Mouse (Mus musculus) heart, postnatal 0 days (tissue): ENCODE data around the gene Hacd2. TPM values are rescaled to one million over a fixed set of nuclear protein-coding genes. Genes with fewer than 3 reads are reported as not detected.

Source experiments
- ATAC-seq: fragments of 200-750 bp; cut with Nextera tagmentation; 2 replicates; pipeline ENCODE4 v1.8.0; 2017; ENCODE audit warnings: low read depth, moderate number of reproducible peaks, moderate library complexity; ENCODE audit not compliant: insufficient read depth
- DNase-seq: peaks from one replicate; pipeline ENCODE4 v3.0.0-alpha.2; 2016; ENCODE audit warnings: low spot score
- H3K27ac ChIP-seq: fragments of 300-500 bp; sonication (generic); 2 replicates; pipeline ENCODE4 v1.5.1; 2014; ENCODE audit warnings: low read depth, mild to moderate bottlenecking
- H3K27me3 ChIP-seq: fragments of 300-500 bp; sonication (generic); 2 replicates; pipeline ENCODE4 v1.6.1; 2014; ENCODE audit warnings: low read length, mixed read lengths; ENCODE audit not compliant: control insufficient read depth, insufficient read depth
- H3K36me3 ChIP-seq: fragments of 300-500 bp; sonication (generic); replicated peaks from 2 replicates; pipeline ENCODE4 v1.6.1; 2014; ENCODE audit warnings: low read length, mixed read lengths; ENCODE audit not compliant: control insufficient read depth, insufficient read depth
- H3K4me1 ChIP-seq: fragments of 300-500 bp; sonication (generic); 2 replicates; pipeline ENCODE4 v1.6.1; 2014; ENCODE audit warnings: antibody characterized with exemption; ENCODE audit not compliant: control insufficient read depth, insufficient read depth
- H3K4me2 ChIP-seq: fragments of 300-500 bp; sonication (generic); 2 replicates; pipeline ENCODE4 v1.6.1; 2014; ENCODE audit warnings: low read depth, mild to moderate bottlenecking, low read length, moderate library complexity
- H3K4me3 ChIP-seq: fragments of 300-500 bp; sonication (generic); 2 replicates; pipeline ENCODE4 v1.5.1; 2014; ENCODE audit warnings: low read depth, low read length
- H3K9ac ChIP-seq: fragments of 300-500 bp; sonication (generic); replicated peaks from 2 replicates; pipeline ENCODE4 v1.6.1; 2014; ENCODE audit warnings: low read depth, low read length, mixed read lengths
- H3K9me3 ChIP-seq: fragments of 300-500 bp; sonication (generic); replicated peaks from 2 replicates; pipeline ENCODE4 v1.6.1; 2016; ENCODE audit warnings: low read length; ENCODE audit not compliant: control insufficient read depth
- CTCF ChIP-seq: IDR thresholded peaks from 2 replicates; pipeline ENCODE4 v1.5.1; 2016; ENCODE audit warnings: antibody characterized with exemption, control low read depth, low read depth
- EP300 ChIP-seq: IDR thresholded peaks from 2 replicates; pipeline ENCODE4 v1.6.1; 2016; ENCODE audit warnings: antibody characterized with exemption, low read depth
- WGBS: fragments of 180-500 bp; shearing (Covaris S2); extraction: QIAGEN DNeasy Blood & Tissue Kit; methylation state at CpG from one replicate; pipeline ENCODE4 v1.1.7; 2014; 5-methylcytosine and 5-hydroxymethylcytosine counted together
- polyA plus RNA-seq: library from polyadenylated mRNA; unstranded; fragments of >200 nt; fragmentation: Nextera tagmentation; extraction: Ambion mirVana; gene quantifications from 2 replicates; pipeline ENCODE4 v1.2.1, GENCODE M21; 2015
- total RNA-seq: library from RNA; depleted of rRNA; stranded (reverse); fragments of >200 nt; gene quantifications from 2 replicates; pipeline ENCODE4 v1.2.3, GENCODE M21; 2014; ENCODE audit warnings: low replicate concordance

The Hacd2 gene
- total and polyA plus RNA-seq, 2 experiments from 2014 or later, result 2.6 to 34.1 TPM

- Histone ChIP-seq H3K36me3 (peaks cover 15% of the 10 kb centered on the region; the same call in 1 of the 2 replicates), H3K4me1 (no peaks in the 10 kb centered on the region), H3K9ac (no peak overlapping the region), H3K27me3 (no peaks in the 10 kb centered on the region), H3K4me3 (no peak overlapping the region), H3K9me3 (no peaks in the 10 kb centered on the region), H3K27ac (no peak overlapping the region), H3K4me2 (no peak overlapping the region)
- DNase-seq (no peak), ATAC-seq (no peak)
- TF ChIP-seq EP300 (no peak), CTCF (no peak)
- WGBS, result 96% methylated on average over 3 of the region's 3 CpGs
Measured at GRCm38 (mm10) chr16:35097870-35098530, 75.8 kb downstream of the Hacd2 start.

- 91% methylated on average over 12 of the region's 12 CpGs for WGBS
- no peak for ATAC-seq
- Histone ChIP-seq H3K4me3 (no peak overlapping the region), H3K27me3 (no peaks in the 10 kb centered on the region), H3K9ac (no peak overlapping the region), H3K27ac (no peak overlapping the region), H3K9me3 (no peaks in the 10 kb centered on the region), H3K4me2 (no peak overlapping the region), H3K4me1 (no peaks in the 10 kb centered on the region), H3K36me3 (0 out of 2 replicates have a peak, but pooled peaks cover 10% of the 10 kb centered on the region)
- TF ChIP-seq CTCF, result no peak
- no peak for TF ChIP-seq EP300
- DNase-seq, result no peak
Measured at GRCm38 (mm10) chr16:35101751-35102420, 79.7 kb downstream of the Hacd2 start.

GRCm38 (mm10) chr16:35102866-35103620 lies 80.8 kb downstream of the Hacd2 start:
- Histone ChIP-seq H3K4me3 (no peak overlapping the region), H3K36me3 (0 out of 2 replicates have a peak, but pooled peaks cover 12% of the 10 kb centered on the region), H3K4me1 (no peaks in the 10 kb centered on the region), H3K4me2 (no peak overlapping the region), H3K9me3 (no peaks in the 10 kb centered on the region), H3K27me3 (no peaks in the 10 kb centered on the region), H3K27ac (no peak overlapping the region), H3K9ac (no peak overlapping the region)
- peak; percentile 11 for DNase-seq
- 31% methylated on average over 7 of the region's 7 CpGs for WGBS
- TF ChIP-seq EP300, result no peak
- no peak for TF ChIP-seq CTCF
- ATAC-seq, result no peak

GRCm38 (mm10) chr16:35107985-35108384 lies 85.8 kb downstream of the Hacd2 start:
- WGBS, result 87% methylated on average over 6 of the region's 6 CpGs
- Histone ChIP-seq H3K9ac (no peak overlapping the region), H3K9me3 (no peaks in the 10 kb centered on the region), H3K27ac (no peak overlapping the region), H3K4me2 (no peak overlapping the region), H3K27me3 (no peaks in the 10 kb centered on the region), H3K36me3 (0 out of 2 replicates have a peak, but pooled peaks cover 8% of the 10 kb centered on the region), H3K4me1 (peaks cover 13% of the 10 kb centered on the region), H3K4me3 (no peak overlapping the region)
- ATAC-seq (no peak), DNase-seq (no peak)
- TF ChIP-seq EP300, result no peak
- TF ChIP-seq CTCF, result no peak

GRCm38 (mm10) chr16:35109156-35109555 lies 86.9 kb downstream of the Hacd2 start:
- 31% methylated on average over 8 of the region's 8 CpGs for WGBS
- Histone ChIP-seq H3K9ac (no peak overlapping the region), H3K4me1 (peaks cover 13% of the 10 kb centered on the region), H3K27ac (peak overlapping the region; percentile 66), H3K9me3 (no peaks in the 10 kb centered on the region), H3K36me3 (0 out of 2 replicates have a peak, but pooled peaks cover 3% of the 10 kb centered on the region), H3K4me2 (no peak overlapping the region), H3K27me3 (no peaks in the 10 kb centered on the region), H3K4me3 (no peak overlapping the region)
- ATAC-seq (no peak), DNase-seq (no peak)
- no peak for TF ChIP-seq CTCF
- TF ChIP-seq EP300, result no peak
